Mouse (Mus musculus) stomach, postnatal 0 days (tissue): ENCODE measurements around the gene Dusp7.

ENCODE experiments used
- CTCF ChIP-seq: IDR thresholded peaks from 2 replicates; pipeline ENCODE4 v1.5.1; 2016; ENCODE audit warnings: antibody characterized with exemption, low read depth, mild to moderate bottlenecking, moderate library complexity
- EP300 ChIP-seq: optimal IDR thresholded peaks from 2 replicates; pipeline ENCODE3; 2016; ENCODE audit warnings: antibody characterized with exemption

- TF ChIP-seq CTCF (no peak), EP300 (no peak)
Measured at GRCm38 (mm10) chr9:106356323-106356844, 12.0 kb upstream of the Dusp7 start.
